Mouse (Mus musculus) activated CD4-positive, CD25-positive, alpha-beta regulatory T cell, adult 4 months (primary cell): ENCODE results near the gene Cds1. TPM values are rescaled to one million over a fixed set of nuclear protein-coding genes. Genes with fewer than 3 reads are reported as not detected.

Source experiments
- ATAC-seq: one replicate; pipeline ENCODE4 v1.8.0; 2017
- polyA plus RNA-seq, 2 experiments: library from polyadenylated mRNA; unstranded; fragments of 100-300 nt; shearing (Covaris generic); gene quantifications; one replicate each; pipeline ENCODE4 v1.2.1; 2017

Gene Cds1
- not detected for polyA plus RNA-seq

- ATAC-seq: peak; percentile 19
Observed at GRCm38 (mm10) chr5:101764554-101765347, at the start of gene Cds1. Cds1 (plus strand) TSS chr5:101765130.

DNA sequence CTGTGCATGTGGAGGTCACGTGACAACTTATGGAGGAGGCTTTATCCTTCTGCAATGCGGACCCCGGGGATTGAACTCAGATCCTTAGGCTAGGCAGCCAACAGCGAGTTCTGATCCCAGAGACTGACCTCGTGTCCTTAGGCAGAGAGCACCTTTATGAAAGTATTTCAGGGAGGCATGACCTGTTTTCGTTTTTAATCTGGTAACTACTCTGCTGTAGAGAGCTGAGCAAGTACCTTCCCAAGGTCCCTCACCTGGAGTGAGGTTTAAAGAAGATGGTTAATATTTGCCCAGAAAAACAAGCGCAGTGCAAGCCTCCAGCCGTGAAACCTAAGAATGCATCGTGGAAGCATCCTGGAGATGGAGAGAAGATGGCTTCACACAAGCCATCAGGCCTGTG, 40.7 kb upstream of the Cds1 start:
- no peak for ATAC-seq

- no peak for ATAC-seq
Observed at GRCm38 (mm10) chr5:101724756-101725155, 40.2 kb upstream of the Cds1 start.

DNA sequence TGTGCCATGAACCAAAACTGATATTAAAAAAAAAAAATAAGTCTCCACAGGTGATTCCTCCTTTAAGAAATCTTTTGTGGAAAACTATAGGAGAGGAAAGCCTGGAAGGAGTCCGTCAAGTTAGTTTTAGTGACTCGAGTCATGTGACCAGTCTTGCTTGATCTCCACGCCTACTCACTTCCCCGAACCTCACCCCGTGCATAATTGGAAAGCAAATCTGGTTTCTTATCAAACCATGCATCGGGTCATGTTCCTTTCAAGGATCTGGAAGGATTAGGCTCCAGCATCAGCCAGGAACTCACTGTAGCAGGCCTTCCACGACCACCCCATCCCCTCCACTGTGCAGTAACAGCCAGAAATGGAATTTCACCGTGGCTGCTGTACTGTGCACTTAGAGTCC, 39.2 kb upstream of the Cds1 start:
- no peak for ATAC-seq

GRCm38 (mm10) chr5:101726371-101726770, 38.6 kb upstream of the Cds1 start:
- no peak for ATAC-seq

- no peak for ATAC-seq
Observed at GRCm38 (mm10) chr5:101728304-101728905, 36.5 kb upstream of the Cds1 start.

DNA sequence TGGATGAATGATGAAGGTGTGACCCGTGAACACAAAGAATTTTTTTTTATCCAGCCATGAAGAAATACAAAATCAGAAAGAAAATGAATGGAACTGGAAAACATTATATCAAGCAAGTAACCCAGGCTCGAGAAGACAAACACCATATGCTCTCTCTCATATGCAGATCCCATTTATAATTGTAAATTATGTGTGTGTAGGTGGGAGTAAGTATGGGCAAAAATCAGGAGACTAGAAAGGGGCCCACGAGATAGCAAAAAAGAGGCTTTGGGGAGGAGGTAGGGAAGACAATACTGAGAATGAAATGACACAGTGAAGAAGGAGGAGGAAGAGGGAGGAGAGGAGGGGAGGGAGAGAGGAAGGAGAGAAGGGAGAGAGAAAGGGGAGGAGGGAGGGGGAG, 27.6 kb upstream of the Cds1 start:
- no peak for ATAC-seq

GRCm38 (mm10) chr5:101740471-101741223, 24.3 kb upstream of the Cds1 start:
- ATAC-seq: no peak

GRCm38 (mm10) chr5:101741224-101741591, 23.7 kb upstream of the Cds1 start:
- ATAC-seq: no peak

DNA sequence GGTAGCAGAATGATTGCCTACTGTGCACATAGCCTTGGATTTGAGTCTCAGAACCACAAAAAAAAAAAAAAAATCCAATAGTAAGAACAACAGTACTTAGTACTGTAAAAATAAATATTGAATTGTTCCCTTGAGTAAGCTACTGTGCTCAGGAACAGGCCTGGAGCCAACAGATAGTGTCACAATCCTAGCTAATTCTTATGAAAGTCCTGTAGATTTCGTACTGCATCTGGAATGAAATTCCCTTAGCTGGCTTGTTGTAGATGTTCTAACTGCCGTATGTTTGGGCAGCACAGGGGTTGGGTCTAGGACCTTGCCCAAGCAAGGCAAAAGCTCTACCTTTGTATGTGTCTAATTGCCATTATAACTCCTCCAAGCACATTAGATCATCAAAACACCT, 22.9 kb upstream of the Cds1 start:
- ATAC-seq: no peak

- no peak for ATAC-seq
Observed at GRCm38 (mm10) chr5:101742425-101742824, 22.5 kb upstream of the Cds1 start.

GRCm38 (mm10) chr5:101744886-101745285, 20.0 kb upstream of the Cds1 start:
- no peak for ATAC-seq

GRCm38 (mm10) chr5:101753680-101754079, 11.2 kb upstream of the Cds1 start:
- ATAC-seq: no peak

- no peak for ATAC-seq
Observed at GRCm38 (mm10) chr5:101757669-101758068, 7.3 kb upstream of the Cds1 start.

GRCm38 (mm10) chr5:101761685-101762084, 3.2 kb upstream of the Cds1 start:
- ATAC-seq: no peak

GRCm38 (mm10) chr5:101763571-101763970, 1.4 kb upstream of the Cds1 start:
- ATAC-seq: no peak

GRCm38 (mm10) chr5:101765390-101765901, 516 bp downstream of the Cds1 start:
- no peak for ATAC-seq

GRCm38 (mm10) chr5:101766248-101766647, 1.3 kb downstream of the Cds1 start:
- no peak for ATAC-seq

DNA sequence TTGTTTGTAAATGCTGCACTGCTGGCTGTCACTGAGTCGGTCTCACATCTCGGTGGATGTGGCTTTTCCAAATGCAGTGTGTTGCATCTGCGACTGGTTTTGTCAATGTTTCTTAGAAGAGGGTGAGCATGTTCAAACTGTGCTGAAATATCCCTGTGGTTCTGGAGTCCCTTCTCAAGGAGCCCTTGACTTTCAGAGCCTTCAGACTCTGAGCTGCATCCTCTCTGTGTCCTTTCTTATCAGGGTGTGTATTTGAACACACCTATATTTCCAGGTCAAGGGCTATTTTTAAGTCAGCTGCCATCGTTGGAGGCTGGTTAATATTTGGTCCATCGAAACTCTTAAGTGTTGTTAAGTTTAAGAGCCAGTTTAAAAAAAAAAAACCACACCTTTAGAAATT, 2.2 kb downstream of the Cds1 start:
- ATAC-seq: no peak

GRCm38 (mm10) chr5:101767486-101767885, 2.6 kb downstream of the Cds1 start:
- ATAC-seq: no peak

DNA sequence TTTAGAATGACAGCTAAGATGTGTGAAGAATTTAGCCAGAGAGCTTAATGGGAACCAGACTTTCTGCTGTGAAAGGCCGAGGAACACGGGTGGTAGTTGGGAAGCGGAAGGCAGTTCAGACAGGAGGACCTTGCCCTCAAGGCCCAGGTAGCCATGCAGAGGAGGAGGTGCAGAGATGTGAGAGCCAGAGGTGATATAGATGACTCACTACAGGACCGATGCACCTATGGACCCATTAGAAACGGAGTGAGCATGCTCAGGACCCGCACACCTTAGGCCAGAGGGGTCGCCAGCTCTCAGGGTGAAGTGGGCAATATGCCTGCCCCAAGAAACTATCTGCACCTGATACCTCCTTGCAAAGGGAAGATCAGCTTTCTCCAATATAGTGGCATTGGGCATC, 3.6 kb downstream of the Cds1 start:
- ATAC-seq: no peak

DNA sequence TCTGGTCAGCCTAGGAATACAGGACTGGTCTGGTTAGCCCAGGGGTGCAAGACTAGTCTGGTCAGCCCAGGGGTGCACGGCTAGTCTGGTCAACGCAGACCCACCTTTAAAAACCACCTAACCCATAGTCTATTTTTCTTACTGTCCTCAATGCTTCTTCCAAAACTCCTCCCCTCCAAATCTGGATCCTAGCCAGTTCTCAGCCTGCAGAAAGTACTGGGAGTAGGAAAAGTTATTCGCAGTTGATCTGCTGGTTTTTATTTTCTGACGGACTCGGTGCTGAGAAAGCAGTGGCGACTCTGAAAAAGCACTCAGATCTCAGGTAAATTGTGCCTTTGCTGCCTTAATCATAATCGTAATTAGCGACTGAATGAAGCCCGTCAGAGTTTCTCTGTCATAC, 7.7 kb downstream of the Cds1 start:
- ATAC-seq: no peak

- no peak for ATAC-seq
Observed at GRCm38 (mm10) chr5:101775262-101775661, 10.3 kb downstream of the Cds1 start.

DNA sequence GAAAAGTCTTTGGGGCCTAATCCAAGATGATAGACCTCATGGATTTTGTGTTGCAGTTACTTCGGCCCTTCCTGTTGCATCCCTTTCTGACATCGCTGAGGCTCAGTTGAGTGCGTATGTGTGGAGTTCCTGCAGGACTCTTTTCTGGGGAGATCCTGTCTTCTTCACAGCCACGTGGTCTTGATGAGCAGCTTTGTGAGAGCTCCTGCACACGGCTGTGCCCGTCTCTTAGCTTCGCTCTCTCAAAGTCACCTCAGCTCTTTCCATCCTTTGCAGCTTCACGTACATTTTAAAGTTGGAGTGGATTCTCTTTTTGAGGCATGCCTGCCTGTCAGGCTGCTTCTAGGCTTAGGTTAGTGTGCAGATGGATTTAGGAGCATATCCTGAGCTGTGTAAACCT, 11.6 kb downstream of the Cds1 start:
- no peak for ATAC-seq
